Mouse (Mus musculus): Measurements from ENCODE around the gene Kdelc2.

DNA sequence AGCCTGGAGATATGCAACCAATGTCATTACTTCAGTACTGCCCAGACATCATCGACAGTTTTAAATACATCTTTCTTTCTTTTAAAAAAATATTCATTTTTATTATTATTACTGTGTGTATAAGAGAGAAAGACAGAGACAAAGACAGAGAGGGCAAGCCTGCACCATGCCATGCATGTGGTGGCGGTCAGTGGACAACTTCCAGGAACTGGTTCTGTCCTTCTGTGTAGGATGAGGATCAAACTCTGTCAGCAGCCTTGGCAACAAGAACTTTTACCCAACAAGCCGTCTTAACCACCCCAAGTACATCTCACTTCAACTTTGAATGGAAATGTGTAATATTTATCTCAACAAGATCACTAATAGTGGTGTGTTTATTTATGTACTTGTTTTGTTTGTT lies 41.8 kb upstream of the Kdelc2 start:
- TF ChIP-seq TAL1 (IDR thresholded peaks at IDR 0.05; ENCODE audit: low read length) (no peak), GATA1 (IDR thresholded peaks at IDR 0.05; ENCODE audit: low read length) (no peak)

All from erythroblast, embryonic 14.5 days (primary cell).